Comparison of ENCODE assay signal across 16 mouse cellular contexts in the genomic region with DNA sequence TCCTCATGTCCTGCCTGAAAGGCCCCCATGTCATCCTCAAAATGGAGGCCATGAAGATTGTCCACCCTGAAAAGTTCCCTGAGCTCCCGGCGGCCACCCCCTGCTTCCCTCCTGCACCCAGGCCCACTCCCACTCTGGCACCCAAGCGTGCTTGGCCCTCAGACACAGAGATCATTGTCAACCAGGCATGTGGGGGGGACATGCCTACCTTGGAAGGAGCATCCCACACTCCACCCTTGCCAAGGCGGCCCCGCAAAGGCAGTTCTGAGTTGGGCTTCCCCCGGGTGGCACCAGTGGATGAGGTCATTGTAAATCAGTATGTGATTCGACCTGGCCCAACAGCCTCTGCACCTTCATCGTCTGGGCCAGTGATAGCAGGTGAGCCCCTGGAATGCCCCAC. TPM values are rescaled to one million over a fixed set of nuclear protein-coding genes. Genes with fewer than 3 reads are reported as not detected.
A peak's percentile ranks its signal among the peaks of the same experiment; 100 is the strongest.
DNase-seq lines count a peak whose midpoint lies in the region; ATAC-seq lines count a peak whose summit lies in the region.
"Had no signal": no experiment of that assay in that cellular context is flagged by ENCODE, and none has a peak within 500 bp of the region (broad histone marks: within the 10 kb centered on the region; RNA-seq: fewer than 3 reads in every experiment).

No protein-coding gene starts in this region.

- H3K36me3 ChIP-seq in neural tube, embryonic 11.5 days (ENCODE audit: control insufficient read depth, insufficient read depth, low read length), result no peaks in the 10 kb centered on the region; the same call in 1 of the 2 replicates
- no peaks in the 10 kb centered on the region for H3K36me3 ChIP-seq in forebrain, embryonic 16.5 days (ENCODE audit: control insufficient read depth, insufficient read depth)
- peaks cover 44% of the 10 kb centered on the region for H3K36me3 ChIP-seq in midbrain, embryonic 10.5 days

- 78% methylated on average over 8 of the region's 8 CpGs for WGBS in neural tube, embryonic 11.5 days
- WGBS in forebrain, embryonic 16.5 days, result 79% methylated on average over 8 of the region's 8 CpGs
- WGBS in midbrain, embryonic 10.5 days, result 77% methylated on average over 8 of the region's 8 CpGs

- no peak for DNase-seq in neural tube, embryonic 11.5 days (ENCODE audit: low spot score)
- DNase-seq in neural tube, embryonic 10.5 days (ENCODE audit: extremely low spot score, low spot score), result no peak
- no peak for DNase-seq in midbrain, embryonic 10.5 days (ENCODE audit: low spot score)
- DNase-seq in testis, postnatal 14 days (ENCODE audit: low spot score), result peak; percentile 60
- no peak for DNase-seq in thymus, postnatal 25 days
- no peak for DNase-seq in heart, adult 9 months (ENCODE audit: low spot score in 2 of 2)
- DNase-seq: adrenal gland, postnatal 36 days; cerebellum, adult 8-10 months; right cerebral cortex, postnatal 14 days had no signal

- H3K4me1 ChIP-seq in neural tube, embryonic 11.5 days (ENCODE audit: control insufficient read depth, insufficient read depth, low read length), result peaks cover 18% of the 10 kb centered on the region
- H3K4me1 ChIP-seq in forebrain, embryonic 16.5 days (replicated peaks; ENCODE audit: control insufficient read depth, insufficient read depth, low read length), result peaks cover 30% of the 10 kb centered on the region
- H3K4me1 ChIP-seq in midbrain, embryonic 10.5 days, result peaks cover 33% of the 10 kb centered on the region

- no peak for ATAC-seq in neural tube, embryonic 11.5 days (ENCODE audit: insufficient read depth, low FRiP score, low TSS enrichment)
- ATAC-seq in forebrain, embryonic 16.5 days, result no peak
- no peak for ATAC-seq in CD4-positive, CD25-positive, alpha-beta regulatory T cell, adult 4 months

- peak overlapping the region; percentile 98; the same call in 1 of the 2 replicates for H3K4me2 ChIP-seq in neural tube, embryonic 11.5 days (ENCODE audit: low read depth)
- peak overlapping the region; percentile 67 for H3K4me2 ChIP-seq in forebrain, embryonic 16.5 days (ENCODE audit: low read length)

- 0 out of 2 replicates have a peak overlapping the region, but pooled peaks have one; percentile 54 for H3K4me3 ChIP-seq in neural tube, embryonic 11.5 days (ENCODE audit: low read depth, low read length)
- peak overlapping the region; percentile 71 for H3K4me3 ChIP-seq in forebrain, embryonic 16.5 days (replicated peaks; ENCODE audit: low read length)
- peak overlapping the region; percentile 67; the same call in 1 of the 2 replicates for H3K4me3 ChIP-seq in midbrain, embryonic 10.5 days
- H3K4me3 ChIP-seq: myocyte had no signal

- H3K9ac ChIP-seq in neural tube, embryonic 11.5 days (ENCODE audit: low read length), result no peak overlapping the region
- peak overlapping the region; percentile 73 for H3K9ac ChIP-seq in forebrain, embryonic 16.5 days (replicated peaks; ENCODE audit: low read depth, low read length)

- H3K27me3 ChIP-seq in neural tube, embryonic 11.5 days (ENCODE audit: control insufficient read depth, insufficient read depth, low read length), result peaks cover 19% of the 10 kb centered on the region
- no peaks in the 10 kb centered on the region for H3K27me3 ChIP-seq in forebrain, embryonic 16.5 days (replicated peaks; ENCODE audit: control insufficient read depth, insufficient read depth, low read length)
- H3K27me3 ChIP-seq in midbrain, embryonic 10.5 days (ENCODE audit: low read depth, poor library complexity, severe bottlenecking), result peaks cover 38% of the 10 kb centered on the region

- no peaks in the 10 kb centered on the region for H3K9me3 ChIP-seq in neural tube, embryonic 11.5 days (ENCODE audit: control insufficient read depth, low read length)
- H3K9me3 ChIP-seq in forebrain, embryonic 16.5 days (ENCODE audit: control insufficient read depth, low read length), result no peaks in the 10 kb centered on the region
- no peaks in the 10 kb centered on the region for H3K9me3 ChIP-seq in midbrain, embryonic 10.5 days (replicated peaks)
- H3K9me3 ChIP-seq: heart, embryonic 12.5 days had no signal

- no peak overlapping the region for H3K27ac ChIP-seq in neural tube, embryonic 11.5 days (ENCODE audit: low read depth, low read length)
- no peak overlapping the region for H3K27ac ChIP-seq in forebrain, embryonic 16.5 days (ENCODE audit: low read length)
- peak overlapping the region; percentile 80; the same call in 1 of the 2 replicates for H3K27ac ChIP-seq in midbrain, embryonic 10.5 days (replicated peaks)

RNA-seq across cellular contexts. Expression of a gene that starts 1.1 kb away (rescaled TPM):
- polyA plus RNA-seq in neural tube, embryonic 11.5 days (2014; fragmentation: Nextera tagmentation; extraction: Ambion mirVana), result not detected in 2 replicates
- polyA plus RNA-seq in forebrain, embryonic 16.5 days (2015; fragmentation: Nextera tagmentation; extraction: Ambion mirVana), result 0.33 TPM in 1 of 2 replicates, not detected in the other
- 0.21 and 0.22 TPM in 2 replicates for polyA plus RNA-seq in midbrain, embryonic 10.5 days (2016; fragmentation: Nextera tagmentation; extraction: Ambion mirVana)
- not detected for polyA plus RNA-seq in CD4-positive, CD25-positive, alpha-beta regulatory T cell, adult 4 months (2017; shearing (Covaris generic))
- polyA plus RNA-seq: heart, embryonic 12.5 days; lung, embryonic 16.5 days; myocyte had no signal

RNA-seq across cellular contexts. Expression of a gene that starts 1.3 kb away (rescaled TPM):
- 29.9 and 34.0 TPM in 2 replicates for polyA plus RNA-seq in neural tube, embryonic 11.5 days (2014; fragmentation: Nextera tagmentation; extraction: Ambion mirVana)
- 91.6 and 106 TPM in 2 replicates for polyA plus RNA-seq in forebrain, embryonic 16.5 days (2015; fragmentation: Nextera tagmentation; extraction: Ambion mirVana)
- 28.3 and 32.0 TPM in 2 replicates for polyA plus RNA-seq in midbrain, embryonic 10.5 days (2016; fragmentation: Nextera tagmentation; extraction: Ambion mirVana)
- polyA plus RNA-seq in CD4-positive, CD25-positive, alpha-beta regulatory T cell, adult 4 months (2017; shearing (Covaris generic)), result under 1 TPM; 0.38 to 0.57 TPM

RNA-seq across cellular contexts. Expression of a gene that starts 3.3 kb away (rescaled TPM):
- polyA plus RNA-seq in neural tube, embryonic 11.5 days (2014; fragmentation: Nextera tagmentation; extraction: Ambion mirVana), result 5.1 and 6.6 TPM in 2 replicates
- 5.8 and 9.0 TPM in 2 replicates for polyA plus RNA-seq in forebrain, embryonic 16.5 days (2015; fragmentation: Nextera tagmentation; extraction: Ambion mirVana)
- polyA plus RNA-seq in midbrain, embryonic 10.5 days (2016; fragmentation: Nextera tagmentation; extraction: Ambion mirVana), result 7.2 and 8.6 TPM in 2 replicates
- polyA plus RNA-seq in CD4-positive, CD25-positive, alpha-beta regulatory T cell, adult 4 months (2017; shearing (Covaris generic)), result 1 to 10 TPM; 5.9 to 7.1 TPM

RNA-seq across cellular contexts. Expression of a gene that starts 6.8 kb away (rescaled TPM):
- not detected in 2 replicates for polyA plus RNA-seq in neural tube, embryonic 11.5 days (2014; fragmentation: Nextera tagmentation; extraction: Ambion mirVana)
- not detected in 2 replicates for polyA plus RNA-seq in forebrain, embryonic 16.5 days (2015; fragmentation: Nextera tagmentation; extraction: Ambion mirVana)
- polyA plus RNA-seq in midbrain, embryonic 10.5 days (2016; fragmentation: Nextera tagmentation; extraction: Ambion mirVana), result not detected in 2 replicates
- polyA plus RNA-seq in CD4-positive, CD25-positive, alpha-beta regulatory T cell, adult 4 months (2017; shearing (Covaris generic)), result not detected
- polyA plus RNA-seq: heart, embryonic 12.5 days; large intestine, adult 2 months; lung, embryonic 16.5 days; myocyte had no signal

RNA-seq across cellular contexts. Expression of a gene that starts 9.2 kb away (rescaled TPM):
- not detected in 2 replicates for polyA plus RNA-seq in neural tube, embryonic 11.5 days (2014; fragmentation: Nextera tagmentation; extraction: Ambion mirVana)
- not detected in 2 replicates for polyA plus RNA-seq in forebrain, embryonic 16.5 days (2015; fragmentation: Nextera tagmentation; extraction: Ambion mirVana)
- polyA plus RNA-seq in midbrain, embryonic 10.5 days (2016; fragmentation: Nextera tagmentation; extraction: Ambion mirVana), result not detected in 2 replicates
- not detected for polyA plus RNA-seq in CD4-positive, CD25-positive, alpha-beta regulatory T cell, adult 4 months (2017; shearing (Covaris generic))
- polyA plus RNA-seq: heart, embryonic 12.5 days; limb, embryonic 14.5 days; lung, embryonic 16.5 days; myocyte had no signal

Comparison
In these comparisons a context has a peak if more than half of its experiments do, and no peak if none do; other contexts are left out.
1. RNA of a gene that starts 1.3 kb away (polyA plus RNA-seq): 91.6 to 106 TPM in forebrain, embryonic 16.5 days, 29.9 to 34.0 TPM in neural tube, embryonic 11.5 days and 28.3 to 32.0 TPM in midbrain, embryonic 10.5 days; 0.38 to 0.57 TPM in CD4-positive, CD25-positive, alpha-beta regulatory T cell, adult 4 months; every median in the first group is over 10 times any median in the second.
2. Peak in every context shown above with its lines, with median percentiles within 50 percentile points of each other: H3K4me3 ChIP-seq.